9 mouse cellular contexts compared by ENCODE assay signal in genomic region chr5:23830897-23831752, GRCm38 (mm10). TPM values are rescaled to one million over a fixed set of nuclear protein-coding genes. Genes with fewer than 3 reads are reported as not detected.
A peak's percentile ranks its signal among the peaks of the same experiment; 100 is the strongest.
DNase-seq lines count a peak whose midpoint lies in the region; ATAC-seq and TF ChIP-seq lines count a peak whose summit lies in the region.
"Had no signal": no experiment of that assay in that cellular context is flagged by ENCODE, and none has a peak within 500 bp of the region (broad histone marks: within the 10 kb centered on the region; RNA-seq: fewer than 3 reads in every experiment).

No protein-coding gene starts in this region.

- TF ChIP-seq CTCF in heart, adult 2 months (IDR thresholded peaks at IDR 0.05): no peak
- no peak for TF ChIP-seq CTCF in testis, adult 2 months (IDR thresholded peaks at IDR 0.05; ENCODE audit: control insufficient read depth, insufficient read depth, insufficient replicate concordance, low read depth, low read length)

- H3K27me3 ChIP-seq in heart, adult 2 months (ENCODE audit: control insufficient read depth, insufficient read depth, low read length): peaks cover 4% of the 10 kb centered on the region
- peaks cover 18% of the 10 kb centered on the region for H3K27me3 ChIP-seq in kidney, embryonic 15.5 days
- no peaks in the 10 kb centered on the region for H3K27me3 ChIP-seq in testis, adult 2 months (ENCODE audit: control insufficient read depth, insufficient read depth, low read length)

- ATAC-seq in granulocyte monocyte progenitor cell, adult 5-6 weeks (replicated peaks; ENCODE audit: poor library complexity, severe bottlenecking): peak; percentile 74
- no peak for ATAC-seq in kidney, embryonic 15.5 days (replicated peaks; ENCODE audit: low FRiP score)

- H3K27ac ChIP-seq in heart, adult 2 months: no peak overlapping the region
- no peak overlapping the region for H3K27ac ChIP-seq in kidney, embryonic 15.5 days
- H3K27ac ChIP-seq in testis, adult 2 months (ENCODE audit: control insufficient read depth, insufficient read depth, low read depth, low read length): peak overlapping the region; percentile 75

- H3K4me3 ChIP-seq in heart, adult 2 months: no peak overlapping the region
- H3K4me3 ChIP-seq in kidney, embryonic 15.5 days (replicated peaks): peak overlapping the region; percentile 14; the same call in 1 of the 2 replicates
- H3K4me3 ChIP-seq in testis, adult 2 months (ENCODE audit: control insufficient read depth, low read depth, low read length): peak overlapping the region; percentile 82
- H3K4me3 ChIP-seq: myocyte had no signal

- no peak overlapping the region for H3K9ac ChIP-seq in heart, adult 2 months (ENCODE audit: low read depth, low read length)
- no peak overlapping the region for H3K9ac ChIP-seq in kidney, embryonic 15.5 days

- WGBS in heart, adult 2 months: 32% methylated on average over 58 of the region's 58 CpGs
- 39% methylated on average over 58 of the region's 58 CpGs for WGBS in kidney, embryonic 15.5 days

- no peaks in the 10 kb centered on the region for H3K9me3 ChIP-seq in kidney, embryonic 15.5 days (replicated peaks)

- H3K79me2 ChIP-seq in heart, adult 2 months (replicated peaks; ENCODE audit: control insufficient read depth, insufficient read depth, low read length): no peaks in the 10 kb centered on the region

- DNase-seq in heart, adult 2 months: peak; percentile 33 to 36
- no peak for DNase-seq in heart, adult 9 months (ENCODE audit: low spot score in 2 of 2)
- DNase-seq in adrenal gland, postnatal 36 days: peak; percentile 57 to 66
- DNase-seq in lung, postnatal 4 days: peak; percentile 29 to 53
- no peak for DNase-seq in spleen, adult 12 weeks (ENCODE audit: low spot score)

- no peaks in the 10 kb centered on the region for H3K36me3 ChIP-seq in heart, adult 2 months (ENCODE audit: control insufficient read depth, insufficient read depth, low read length)
- no peaks in the 10 kb centered on the region for H3K36me3 ChIP-seq in kidney, embryonic 15.5 days
- H3K36me3 ChIP-seq in testis, adult 2 months (ENCODE audit: control insufficient read depth, insufficient read depth, low read length): no peaks in the 10 kb centered on the region

- no peak for TF ChIP-seq EP300 in heart, adult 2 months (IDR thresholded peaks at IDR 0.05; ENCODE audit: insufficient read depth, low read depth, low read length)

- H3K4me2 ChIP-seq in kidney, embryonic 15.5 days: peak overlapping the region; percentile 38

- TF ChIP-seq POLR2A in heart, adult 2 months (IDR thresholded peaks at IDR 0.05; ENCODE audit: insufficient read depth, low read depth, low read length): no peak
- 0 out of 2 replicates have a peak, but pooled peaks have one; percentile 7 for TF ChIP-seq POLR2A in testis, adult 2 months (IDR thresholded peaks at IDR 0.05; ENCODE audit: control insufficient read depth, low read depth, low read length)

- no peaks in the 10 kb centered on the region for H3K4me1 ChIP-seq in heart, adult 2 months (ENCODE audit: control insufficient read depth, insufficient read depth, low read length)
- peaks cover 3% of the 10 kb centered on the region; the same call in 1 of the 2 replicates for H3K4me1 ChIP-seq in kidney, embryonic 15.5 days
- peaks cover 5% of the 10 kb centered on the region for H3K4me1 ChIP-seq in testis, adult 2 months (ENCODE audit: control insufficient read depth, insufficient read depth, low read length)

- intact Hi-C loops in heart, adult 2 months (cut with DNase I): no loop called here

RNA-seq across cellular contexts. Expression of gene Tomm7, which starts 12.8 kb away (rescaled TPM):
- 100 to 1,000 TPM; 105 to 110 TPM for total RNA-seq in heart, adult 2 months (2021)
- polyA plus RNA-seq in heart, adult 2 months (2012; rRNA removed): 52.1 and 60.7 TPM in 2 replicates
- 100 to 1,000 TPM; 118 to 121 TPM for total RNA-seq in adrenal gland, postnatal 36 days (2021)
- 111 and 165 TPM in 2 replicates for total RNA-seq in granulocyte monocyte progenitor cell, adult 5-6 weeks (2014; fragmentation: Nextera tagmentation)
- total RNA-seq in granulocyte monocyte progenitor cell, adult 5-6 weeks (2017): 317 and 372 TPM in 2 replicates
- polyA plus RNA-seq in kidney, embryonic 15.5 days (2015; fragmentation: Nextera tagmentation; extraction: Ambion mirVana): 123 and 131 TPM in 2 replicates
- 107 and 115 TPM in 2 replicates for polyA plus RNA-seq in testis, adult 2 months (2012; rRNA removed)

RNA-seq across cellular contexts. Expression of gene Rint1, which starts 43.6 kb away (rescaled TPM):
- 10 to 100 TPM; 12.9 to 14.7 TPM for total RNA-seq in heart, adult 2 months (2021)
- 6.9 and 13.6 TPM in 2 replicates for polyA plus RNA-seq in heart, adult 2 months (2012; rRNA removed)
- total RNA-seq in adrenal gland, postnatal 36 days (2021): 10 to 100 TPM; 21.8 to 26.2 TPM
- 19.6 and 33.0 TPM in 2 replicates for total RNA-seq in granulocyte monocyte progenitor cell, adult 5-6 weeks (2014; fragmentation: Nextera tagmentation)
- 25.0 and 29.1 TPM in 2 replicates for total RNA-seq in granulocyte monocyte progenitor cell, adult 5-6 weeks (2017)
- 40.2 and 41.9 TPM in 2 replicates for polyA plus RNA-seq in kidney, embryonic 15.5 days (2015; fragmentation: Nextera tagmentation; extraction: Ambion mirVana)
- polyA plus RNA-seq in testis, adult 2 months (2012; rRNA removed): 5.8 and 6.9 TPM in 2 replicates

RNA-seq across cellular contexts. Expression of gene Pus7, which starts 47.6 kb away (rescaled TPM):
- total RNA-seq in heart, adult 2 months (2021): 1 to 10 TPM; 8.2 to 8.5 TPM
- polyA plus RNA-seq in heart, adult 2 months (2012; rRNA removed): 3.4 and 4.7 TPM in 2 replicates
- total RNA-seq in adrenal gland, postnatal 36 days (2021): 10 to 100 TPM; 19.9 to 22.6 TPM
- 44.4 and 45.8 TPM in 2 replicates for total RNA-seq in granulocyte monocyte progenitor cell, adult 5-6 weeks (2014; fragmentation: Nextera tagmentation)
- total RNA-seq in granulocyte monocyte progenitor cell, adult 5-6 weeks (2017): 50.5 and 64.7 TPM in 2 replicates
- polyA plus RNA-seq in kidney, embryonic 15.5 days (2015; fragmentation: Nextera tagmentation; extraction: Ambion mirVana): 33.5 and 34.0 TPM in 2 replicates
- polyA plus RNA-seq in testis, adult 2 months (2012; rRNA removed): 4.4 and 5.2 TPM in 2 replicates

Comparison
In these comparisons a context has a peak if more than half of its experiments do, and no peak if none do; other contexts are left out.
1. DNase-seq: peak in heart, adult 2 months (2 of 2), adrenal gland, postnatal 36 days (2 of 2) and lung, postnatal 4 days (2 of 2); none in heart, adult 9 months (0 of 2) and spleen, adult 12 weeks (single experiment).